ENCODE assay signal across 8 mouse cellular contexts in the genomic region with DNA sequence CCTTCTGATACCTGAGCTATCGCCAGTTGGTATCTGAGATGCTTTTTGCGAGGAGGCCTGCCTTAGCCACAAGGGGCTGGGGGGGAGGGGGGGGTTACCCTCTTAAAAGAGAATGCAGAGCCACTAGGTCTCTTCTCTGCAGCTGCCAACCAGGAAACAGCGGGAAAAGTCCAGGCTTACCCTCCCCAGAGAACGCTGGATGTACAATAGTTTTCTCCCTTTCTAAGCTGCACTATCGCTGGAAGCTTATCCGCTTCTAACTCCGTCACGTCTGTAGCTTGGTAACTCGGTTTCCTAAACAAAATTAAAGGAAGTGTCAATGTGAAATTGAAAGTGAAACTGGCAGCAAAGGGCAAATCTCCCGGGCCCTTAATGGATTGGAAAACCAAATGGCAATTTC.
DNase-seq lines count a peak whose midpoint lies in the region; ATAC-seq and TF ChIP-seq lines count a peak whose summit lies in the region.

No protein-coding gene starts in this region.

- intact Hi-C loops in left cerebral cortex, adult 2 months (cut with DNase I), result no loop called here
- intact Hi-C loops in left cerebral cortex, postnatal 14 days (cut with DNase I), result no loop called here

- no peak for ATAC-seq in kidney, embryonic 16.5 days (ENCODE audit: low FRiP score, low TSS enrichment)

- no peak overlapping the region for H3K27ac ChIP-seq in left cerebral cortex, adult 2 months
- peak overlapping the region; percentile 52; the same call in 1 of the 2 replicates for H3K27ac ChIP-seq in heart, embryonic 10.5 days
- H3K27ac ChIP-seq in kidney, embryonic 16.5 days (ENCODE audit: low read length), result no peak overlapping the region

- no peak overlapping the region for H3K9ac ChIP-seq in kidney, embryonic 16.5 days (replicated peaks; ENCODE audit: low read length)

- TF ChIP-seq POLR2A in myocyte (IDR thresholded peaks at IDR 0.05; ENCODE audit: insufficient read length, low read depth), result no peak

- WGBS in heart, embryonic 10.5 days, result 42% methylated on average over 10 of the region's 10 CpGs
- WGBS in kidney, embryonic 16.5 days, result 61% methylated on average over 10 of the region's 10 CpGs

- no peak for DNase-seq in left cerebral cortex, adult 2 months (ENCODE audit: extremely low spot score in 1 of 2, low spot score in 2 of 2)
- no peak for DNase-seq in left cerebral cortex, postnatal 14 days (ENCODE audit: low spot score in 2 of 2)
- DNase-seq in heart, embryonic 10.5 days (ENCODE audit: low spot score), result no peak
- DNase-seq in cerebellum, postnatal 25 days, result no peak
- no peak for DNase-seq in embryo, embryonic 10.5 days (ENCODE audit: low spot score)
- DNase-seq in spleen, postnatal 4 days (ENCODE audit: low spot score in 2 of 2), result no peak

- no peaks in the 10 kb centered on the region for H3K79me2 ChIP-seq in myocyte (ENCODE audit: control insufficient read depth, insufficient read depth)

- H3K4me3 ChIP-seq in left cerebral cortex, adult 2 months, result peak overlapping the region; percentile 23; the same call in 1 of the 2 replicates
- 0 out of 2 replicates have a peak overlapping the region, but pooled peaks have one; percentile 0 for H3K4me3 ChIP-seq in heart, embryonic 10.5 days
- H3K4me3 ChIP-seq in kidney, embryonic 16.5 days (ENCODE audit: low read length), result peak overlapping the region; percentile 18
- peak overlapping the region; percentile 2 for H3K4me3 ChIP-seq in myocyte

- no peak for TF ChIP-seq CTCF in left cerebral cortex, adult 2 months (IDR thresholded peaks at IDR 0.05)

- no peaks in the 10 kb centered on the region for H3K9me3 ChIP-seq in heart, embryonic 10.5 days
- peaks cover 5% of the 10 kb centered on the region; the same call in 1 of the 2 replicates for H3K9me3 ChIP-seq in kidney, embryonic 16.5 days (ENCODE audit: low read length)

- H3K27me3 ChIP-seq in heart, embryonic 10.5 days (ENCODE audit: insufficient read depth, poor library complexity, severe bottlenecking), result no peaks in the 10 kb centered on the region
- H3K27me3 ChIP-seq in kidney, embryonic 16.5 days (ENCODE audit: insufficient read depth, low read length), result no peaks in the 10 kb centered on the region
- no peaks in the 10 kb centered on the region for H3K27me3 ChIP-seq in myocyte (ENCODE audit: control insufficient read depth, insufficient read depth, insufficient read length)

- no peaks in the 10 kb centered on the region for H3K36me3 ChIP-seq in heart, embryonic 10.5 days
- H3K36me3 ChIP-seq in kidney, embryonic 16.5 days (ENCODE audit: insufficient read depth, low read length), result no peaks in the 10 kb centered on the region
- H3K36me3 ChIP-seq in myocyte (ENCODE audit: control insufficient read depth, insufficient read depth), result no peaks in the 10 kb centered on the region

- H3K4me2 ChIP-seq in kidney, embryonic 16.5 days (replicated peaks; ENCODE audit: low read depth, low read length), result peak overlapping the region; percentile 17; the same call in 1 of the 2 replicates
- H3K4me2 ChIP-seq in myocyte (ENCODE audit: low read depth), result peak overlapping the region; percentile 84

- H3ac ChIP-seq in myocyte (ENCODE audit: control insufficient read depth, insufficient read length), result no peak overlapping the region

- H3K4me1 ChIP-seq in heart, embryonic 10.5 days, result peaks cover 5% of the 10 kb centered on the region; the same call in 1 of the 2 replicates
- peaks cover 17% of the 10 kb centered on the region for H3K4me1 ChIP-seq in kidney, embryonic 16.5 days (ENCODE audit: insufficient read depth, low read length)

TF ChIP-seq in myocyte, 11 proteins besides CTCF, POLR2A, EP300 and RAD21:
- TF ChIP-seq USF1 (IDR thresholded peaks at IDR 0.05; ENCODE audit: low read depth) (no peak), E2F4 (IDR thresholded peaks at IDR 0.05; ENCODE audit: insufficient read depth) (no peak), REST (IDR thresholded peaks at IDR 0.05; ENCODE audit: insufficient read depth, insufficient read length) (no peak)
